Mouse (Mus musculus) forebrain, embryonic 11.5 days (tissue): ENCODE data around the gene Atg2a. TPM values are rescaled to one million over a fixed set of nuclear protein-coding genes. Genes with fewer than 3 reads are reported as not detected.
A peak's percentile ranks its signal among the peaks of the same experiment; 100 is the strongest.

Experiments used
- ATAC-seq: fragments of 200-750 bp; cut with Nextera tagmentation; replicated peaks from 2 replicates; pipeline ENCODE4 v1.8.0; 2017; ENCODE audit warnings: moderate TSS enrichment; ENCODE audit not compliant: low FRiP score
- DNase-seq: peaks from one replicate; pipeline ENCODE4 v3.0.0-alpha.2; 2017; ENCODE audit warnings: low spot score
- H3K27ac ChIP-seq: fragments of 300-500 bp; sonication (generic); 2 replicates; pipeline ENCODE4 v1.5.1; 2014; ENCODE audit warnings: low read depth, low read length
- H3K27me3 ChIP-seq: fragments of 300-500 bp; sonication (generic); 2 replicates; pipeline ENCODE4 v1.6.1; 2014; ENCODE audit warnings: mild to moderate bottlenecking, low read length, mixed read lengths; ENCODE audit not compliant: control insufficient read depth, insufficient read depth
- H3K36me3 ChIP-seq: fragments of 300-500 bp; sonication (generic); 2 replicates; pipeline ENCODE4 v1.6.1; 2014; ENCODE audit warnings: mild to moderate bottlenecking, low read length, moderate library complexity, mixed read lengths; ENCODE audit not compliant: control insufficient read depth, insufficient read depth
- H3K4me1 ChIP-seq: fragments of 300-500 bp; sonication (generic); replicated peaks from 2 replicates; pipeline ENCODE4 v1.6.1; 2014; ENCODE audit warnings: low read length, mixed read lengths; ENCODE audit not compliant: control insufficient read depth, insufficient read depth
- H3K4me2 ChIP-seq: fragments of 300-500 bp; sonication (generic); 2 replicates; pipeline ENCODE4 v1.6.1; 2014; ENCODE audit warnings: low read depth, mild to moderate bottlenecking, low read length, moderate library complexity, mixed read lengths; ENCODE audit not compliant: severe bottlenecking
- H3K4me3 ChIP-seq: fragments of 300-500 bp; sonication (generic); 2 replicates; pipeline ENCODE4 v1.5.1; 2014; ENCODE audit warnings: low read depth, low read length
- H3K9ac ChIP-seq: fragments of 300-500 bp; sonication (generic); 2 replicates; pipeline ENCODE4 v1.6.1; 2014; ENCODE audit warnings: low read length
- H3K9me3 ChIP-seq: fragments of 300-500 bp; sonication (generic); 2 replicates; pipeline ENCODE4 v1.6.1; 2016; ENCODE audit warnings: low read length, mixed read lengths; ENCODE audit not compliant: control insufficient read depth
- WGBS: fragments of 180-500 bp; shearing (Covaris S2); extraction: QIAGEN DNeasy Blood & Tissue Kit; methylation state at CpG from one replicate; pipeline ENCODE4 v1.1.7; 2014; 5-methylcytosine and 5-hydroxymethylcytosine counted together
- polyA plus RNA-seq: library from polyadenylated mRNA; unstranded; fragments of >200 nt; fragmentation: Nextera tagmentation; extraction: Ambion mirVana; gene quantifications from 2 replicates; pipeline ENCODE4 v1.2.1, GENCODE M21; 2014

Gene Atg2a
- polyA plus RNA-seq, 1 experiment from 2014 or later: 12.3 TPM

- WGBS: 81% methylated on average over 4 of the region's 4 CpGs
- no peak overlapping the region for H3K4me3 ChIP-seq
- H3K9ac ChIP-seq: no peak overlapping the region
- H3K4me1 ChIP-seq: no peaks in the 10 kb centered on the region
- H3K36me3 ChIP-seq: peaks cover 4% of the 10 kb centered on the region; the same call in 1 of the 2 replicates
- DNase-seq (no peak), ATAC-seq (no peak)
- no peaks in the 10 kb centered on the region for H3K9me3 ChIP-seq
- no peak overlapping the region for H3K27ac ChIP-seq
- no peaks in the 10 kb centered on the region for H3K27me3 ChIP-seq
- no peak overlapping the region for H3K4me2 ChIP-seq
Observed at GRCm38 (mm10) chr19:6260946-6261345, 19.5 kb downstream of the Atg2a start.

GRCm38 (mm10) chr19:6261379-6261778 is 19.9 kb downstream of the Atg2a start:
- Histone ChIP-seq H3K36me3 (peaks cover 4% of the 10 kb centered on the region; the same call in 1 of the 2 replicates), H3K9me3 (no peaks in the 10 kb centered on the region), H3K9ac (no peak overlapping the region), H3K4me2 (no peak overlapping the region), H3K27ac (no peak overlapping the region), H3K4me1 (no peaks in the 10 kb centered on the region), H3K27me3 (no peaks in the 10 kb centered on the region), H3K4me3 (no peak overlapping the region)
- DNase-seq (no peak), ATAC-seq (no peak)
- 95% methylated on average over 14 of the region's 14 CpGs for WGBS

- H3K27ac ChIP-seq: no peak overlapping the region
- H3K4me3 ChIP-seq: no peak overlapping the region
- H3K9ac ChIP-seq: no peak overlapping the region
- no peak for ATAC-seq
- WGBS: 57% methylated on average over 7 of the region's 7 CpGs
- H3K27me3 ChIP-seq: no peaks in the 10 kb centered on the region
- H3K4me2 ChIP-seq: no peak overlapping the region
- peak; percentile 84 for DNase-seq
- no peaks in the 10 kb centered on the region for H3K9me3 ChIP-seq
- no peaks in the 10 kb centered on the region for H3K4me1 ChIP-seq
- H3K36me3 ChIP-seq: peaks cover 4% of the 10 kb centered on the region; the same call in 1 of the 2 replicates
Observed at GRCm38 (mm10) chr19:6262222-6262621, 20.8 kb downstream of the Atg2a start.

GRCm38 (mm10) chr19:6262839-6263433 is 21.5 kb downstream of the Atg2a start:
- 91% methylated on average over 8 of the region's 8 CpGs for WGBS
- H3K4me2 ChIP-seq: no peak overlapping the region
- H3K4me3 ChIP-seq: no peak overlapping the region
- no peak for ATAC-seq
- no peaks in the 10 kb centered on the region for H3K27me3 ChIP-seq
- no peaks in the 10 kb centered on the region for H3K9me3 ChIP-seq
- H3K36me3 ChIP-seq: peaks cover 4% of the 10 kb centered on the region; the same call in 1 of the 2 replicates
- DNase-seq: no peak
- no peaks in the 10 kb centered on the region for H3K4me1 ChIP-seq
- no peak overlapping the region for H3K27ac ChIP-seq
- no peak overlapping the region for H3K9ac ChIP-seq

GRCm38 (mm10) chr19:6264200-6264599 is 22.7 kb downstream of the Atg2a start:
- no peak overlapping the region for H3K9ac ChIP-seq

GRCm38 (mm10) chr19:6264945-6265344 is 23.5 kb downstream of the Atg2a start:
- Histone ChIP-seq H3K9ac (no peak overlapping the region), H3K27ac (no peak overlapping the region), H3K4me2 (no peak overlapping the region), H3K9me3 (no peaks in the 10 kb centered on the region), H3K4me3 (no peak overlapping the region), H3K4me1 (no peaks in the 10 kb centered on the region), H3K27me3 (no peaks in the 10 kb centered on the region), H3K36me3 (peaks cover 4% of the 10 kb centered on the region; the same call in 1 of the 2 replicates)
- DNase-seq: no peak
- 83% methylated on average over 8 of the region's 8 CpGs for WGBS
- no peak for ATAC-seq

More at GRCm38 (mm10) chr19:6264200-6264599, 22.7 kb downstream of the Atg2a start:
- H3K27me3 ChIP-seq: no peaks in the 10 kb centered on the region
- no peaks in the 10 kb centered on the region for H3K4me1 ChIP-seq
- H3K4me2 ChIP-seq: no peak overlapping the region
- WGBS: 79% methylated on average over 9 of the region's 9 CpGs
- ATAC-seq: no peak
- H3K36me3 ChIP-seq: peaks cover 4% of the 10 kb centered on the region; the same call in 1 of the 2 replicates
- H3K9me3 ChIP-seq: no peaks in the 10 kb centered on the region
- no peak overlapping the region for H3K4me3 ChIP-seq
- no peak for DNase-seq
- no peak overlapping the region for H3K27ac ChIP-seq

GRCm38 (mm10) chr19:6265727-6266182 is 24.3 kb downstream of the Atg2a start:
- DNase-seq (no peak), ATAC-seq (no peak)
- no peaks in the 10 kb centered on the region for H3K9me3 ChIP-seq
- H3K36me3 ChIP-seq: peaks cover 4% of the 10 kb centered on the region; the same call in 1 of the 2 replicates
- H3K4me2 ChIP-seq: no peak overlapping the region
- no peak overlapping the region for H3K9ac ChIP-seq
- H3K4me1 ChIP-seq: no peaks in the 10 kb centered on the region
- H3K4me3 ChIP-seq: no peak overlapping the region
- no peaks in the 10 kb centered on the region for H3K27me3 ChIP-seq
- WGBS: 67% methylated on average over 6 of the region's 6 CpGs
- no peak overlapping the region for H3K27ac ChIP-seq

- Histone ChIP-seq H3K36me3 (no peaks in the 10 kb centered on the region), H3K4me1 (no peaks in the 10 kb centered on the region), H3K4me2 (no peak overlapping the region), H3K4me3 (no peak overlapping the region), H3K9me3 (no peaks in the 10 kb centered on the region), H3K27me3 (no peaks in the 10 kb centered on the region), H3K9ac (no peak overlapping the region), H3K27ac (no peak overlapping the region)
- DNase-seq (no peak), ATAC-seq (no peak)
- WGBS: 80% methylated on average over 11 of the region's 11 CpGs
Observed at GRCm38 (mm10) chr19:6267306-6268169, 26.1 kb downstream of the Atg2a start.
